Mouse (Mus musculus) stomach, postnatal 0 days (tissue): Measurements from ENCODE around the gene Olfr643.

Source experiments
- CTCF ChIP-seq: IDR thresholded peaks from 2 replicates; pipeline ENCODE4 v1.5.1; 2016; ENCODE audit warnings: antibody characterized with exemption, low read depth, mild to moderate bottlenecking, moderate library complexity
- EP300 ChIP-seq: optimal IDR thresholded peaks from 2 replicates; pipeline ENCODE3; 2016; ENCODE audit warnings: antibody characterized with exemption

DNA sequence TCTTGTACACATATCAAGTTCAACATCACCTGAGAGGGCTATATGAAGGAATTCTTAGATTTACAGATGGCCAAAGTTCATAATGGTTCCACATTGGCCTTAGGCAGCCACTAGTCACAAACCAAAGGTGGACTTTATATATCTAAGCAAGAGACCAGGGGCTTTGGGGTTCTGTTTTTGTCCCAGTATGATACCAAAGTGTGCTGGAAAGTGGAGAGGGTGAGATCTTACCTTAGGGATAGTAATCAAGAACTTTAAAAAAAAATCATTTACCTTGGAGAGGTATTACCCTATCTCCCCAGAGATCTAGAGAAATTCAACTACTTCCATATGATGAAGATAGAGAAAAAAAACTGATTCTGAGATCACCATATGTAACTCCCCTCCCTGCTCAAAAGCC is 120.0 kb downstream of the Olfr643 start, which contains the start of gene Olfr639:
- TF ChIP-seq EP300 (no peak), CTCF (no peak)
